Mouse (Mus musculus): ENCODE results near the gene Hoxd9.

Hoxd9 gene

DNA sequence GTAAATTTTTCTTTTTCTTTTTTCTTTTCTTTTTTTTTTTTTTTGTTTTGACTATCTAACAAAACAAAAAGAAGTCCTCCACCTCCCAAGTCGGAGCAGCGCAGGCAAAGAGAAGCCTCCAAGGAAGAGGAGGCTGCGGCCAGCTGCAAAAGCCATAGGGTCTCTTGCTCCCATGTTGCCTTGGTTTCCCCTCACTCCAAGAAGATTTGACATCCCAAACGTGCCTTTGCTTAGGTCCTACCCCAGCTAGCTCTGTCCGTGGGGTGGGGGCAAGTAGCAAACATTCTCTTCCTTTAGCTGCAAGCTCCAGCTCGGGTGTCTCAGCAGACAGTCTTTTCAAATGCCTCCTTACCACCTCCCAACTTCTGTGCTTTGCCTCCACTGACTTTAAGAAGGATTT, 36.2 kb downstream of the Hoxd9 start:
- no peak for DNase-seq (ENCODE audit: low read depth, low spot score)

- DNase-seq (ENCODE audit: low read depth, low spot score), result no peak
These were observed 36.9 kb downstream of the Hoxd9 start for GRCm38 (mm10) chr2:74734451-74734850.

GRCm38 (mm10) chr2:74734996-74735811, 37.7 kb downstream of the Hoxd9 start:
- DNase-seq (ENCODE audit: low read depth, low spot score), result no peak

DNA sequence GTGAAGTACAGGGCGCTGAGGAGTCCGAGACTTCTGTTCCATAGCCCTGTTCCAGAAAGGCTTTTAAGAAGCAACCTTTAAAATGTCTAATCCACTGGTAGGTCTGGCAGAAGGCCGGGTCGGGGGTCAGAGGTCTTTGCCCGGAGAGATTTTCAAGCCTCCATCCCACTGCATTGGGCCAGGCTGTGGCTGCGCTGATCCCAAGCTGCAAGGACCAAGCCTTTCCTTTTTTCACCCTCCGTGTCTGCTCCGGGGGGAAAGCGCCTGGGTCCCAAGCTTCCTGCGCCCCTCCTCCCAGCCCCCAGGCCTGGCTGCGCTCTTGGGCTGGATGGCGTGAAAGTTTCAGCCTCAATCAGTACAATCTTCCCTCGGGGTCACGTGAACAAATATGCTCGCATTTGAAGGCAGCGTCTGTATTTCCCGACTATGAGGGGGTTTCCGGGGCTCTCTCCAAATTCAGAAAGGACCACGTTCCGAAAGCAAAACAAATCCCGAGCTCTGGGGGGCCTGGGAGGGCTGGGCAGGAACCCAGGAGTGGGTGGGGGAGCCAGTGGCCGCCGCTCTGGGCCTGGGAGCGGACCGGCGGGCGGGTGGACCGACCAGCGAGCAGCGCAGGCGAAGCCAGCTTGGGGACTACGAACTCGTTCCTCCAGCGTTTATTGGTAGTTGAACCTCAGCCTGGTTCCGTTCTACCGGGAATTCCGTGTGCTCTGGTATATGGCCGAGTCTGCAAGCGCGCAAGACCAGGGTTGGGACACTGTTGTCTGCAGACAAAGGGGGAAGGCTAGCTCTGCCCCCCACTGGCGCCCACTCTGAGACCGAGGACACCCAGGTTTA, 38.5 kb downstream of the Hoxd9 start:
- DNase-seq (ENCODE audit: low read depth, low spot score), result no peak

- DNase-seq (ENCODE audit: low read depth, low spot score), result no peak
These were observed 39.4 kb downstream of the Hoxd9 start for GRCm38 (mm10) chr2:74736688-74737577.

GRCm38 (mm10) chr2:74737578-74738070, 40.1 kb downstream of the Hoxd9 start:
- DNase-seq (ENCODE audit: low read depth, low spot score), result no peak

DNA sequence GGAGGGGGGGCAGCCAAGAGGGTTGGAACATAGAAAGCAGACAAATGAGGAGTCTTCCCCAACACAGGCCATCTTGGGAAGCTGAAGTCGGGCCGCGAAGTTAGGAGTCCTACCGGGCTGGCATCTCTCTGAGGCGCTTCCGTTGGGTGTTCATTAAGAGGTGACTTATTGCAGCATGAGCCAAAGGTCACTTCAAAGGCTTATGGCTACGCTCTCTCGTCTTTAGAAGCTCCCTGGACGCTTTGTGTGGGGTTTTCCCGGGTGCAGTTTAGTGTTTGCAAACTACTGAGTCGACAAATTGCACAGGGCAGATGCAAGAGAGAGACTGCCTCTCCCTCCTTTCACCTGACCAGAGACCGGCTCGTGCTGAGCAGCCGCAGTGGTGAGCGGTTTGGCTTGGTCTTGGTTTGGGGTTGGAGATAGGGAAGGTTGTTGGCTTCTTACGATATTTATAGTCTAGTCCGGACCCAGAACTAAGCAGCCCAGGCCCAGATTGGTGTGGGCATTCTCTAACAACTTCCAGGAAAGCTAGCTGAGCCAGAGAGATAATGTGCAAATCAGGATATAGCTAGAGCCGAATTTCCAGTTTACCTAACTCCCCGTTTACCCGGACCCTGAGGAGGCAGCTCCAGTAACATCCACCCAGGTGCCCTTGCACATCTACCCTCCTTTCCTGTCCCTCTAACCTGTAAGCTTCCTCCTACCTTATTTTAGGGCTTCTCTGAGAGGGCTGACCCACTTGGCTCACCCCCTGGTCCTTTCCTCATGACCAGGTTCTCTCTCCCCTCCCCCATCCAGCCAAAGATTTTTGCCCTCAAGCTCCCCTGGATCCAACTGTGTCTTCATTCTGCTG, 41.3 kb downstream of the Hoxd9 start:
- DNase-seq (ENCODE audit: low read depth, low spot score), result no peak

DNA sequence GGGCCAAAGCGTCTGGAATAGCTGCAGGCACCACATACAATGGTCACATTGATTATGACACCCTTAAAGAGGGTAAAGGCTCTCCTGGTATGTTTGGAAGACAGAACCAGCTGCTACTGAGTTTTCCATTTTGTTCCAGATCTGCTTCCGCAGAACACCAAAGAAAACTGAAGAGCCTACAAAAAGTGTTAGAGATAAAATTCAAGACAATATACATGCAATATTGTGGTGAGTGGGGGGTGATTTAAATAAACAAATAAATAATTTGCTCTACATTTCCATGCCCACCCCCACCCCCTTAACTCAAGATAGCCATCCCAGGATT, 41.9 kb downstream of the Hoxd9 start:
- no peak for DNase-seq (ENCODE audit: low read depth, low spot score)

DNA sequence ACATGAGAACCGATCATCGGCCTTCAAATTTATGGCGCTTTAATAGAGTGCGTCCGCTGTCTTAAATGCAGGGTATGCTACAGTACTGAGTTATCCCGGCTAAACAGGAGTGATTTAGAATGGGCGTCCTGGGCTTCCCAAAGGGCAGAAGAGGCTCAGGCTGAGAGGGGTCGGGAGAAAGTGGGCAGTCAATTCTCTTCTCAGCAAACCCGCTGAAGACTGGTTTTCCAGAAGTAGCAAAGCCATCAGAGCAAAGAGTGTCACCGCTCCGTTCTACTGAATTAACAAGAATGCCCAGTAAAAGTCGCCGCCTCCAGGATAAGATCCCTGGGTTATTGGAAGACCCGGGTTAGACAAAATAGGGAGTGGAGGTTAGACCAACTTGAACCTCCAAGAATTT, 42.3 kb downstream of the Hoxd9 start:
- DNase-seq (ENCODE audit: low read depth, low spot score), result no peak

GRCm38 (mm10) chr2:74740311-74741091, 43.0 kb downstream of the Hoxd9 start:
- DNase-seq (ENCODE audit: low read depth, low spot score), result no peak

- no peak for DNase-seq (ENCODE audit: low read depth, low spot score)
These were observed 43.9 kb downstream of the Hoxd9 start for GRCm38 (mm10) chr2:74741252-74741978.

- DNase-seq (ENCODE audit: low read depth, low spot score), result no peak
These were observed 44.4 kb downstream of the Hoxd9 start for GRCm38 (mm10) chr2:74741979-74742277.

- DNase-seq (ENCODE audit: low read depth, low spot score), result no peak
These were observed 48.2 kb downstream of the Hoxd9 start for GRCm38 (mm10) chr2:74745540-74746297.

DNA sequence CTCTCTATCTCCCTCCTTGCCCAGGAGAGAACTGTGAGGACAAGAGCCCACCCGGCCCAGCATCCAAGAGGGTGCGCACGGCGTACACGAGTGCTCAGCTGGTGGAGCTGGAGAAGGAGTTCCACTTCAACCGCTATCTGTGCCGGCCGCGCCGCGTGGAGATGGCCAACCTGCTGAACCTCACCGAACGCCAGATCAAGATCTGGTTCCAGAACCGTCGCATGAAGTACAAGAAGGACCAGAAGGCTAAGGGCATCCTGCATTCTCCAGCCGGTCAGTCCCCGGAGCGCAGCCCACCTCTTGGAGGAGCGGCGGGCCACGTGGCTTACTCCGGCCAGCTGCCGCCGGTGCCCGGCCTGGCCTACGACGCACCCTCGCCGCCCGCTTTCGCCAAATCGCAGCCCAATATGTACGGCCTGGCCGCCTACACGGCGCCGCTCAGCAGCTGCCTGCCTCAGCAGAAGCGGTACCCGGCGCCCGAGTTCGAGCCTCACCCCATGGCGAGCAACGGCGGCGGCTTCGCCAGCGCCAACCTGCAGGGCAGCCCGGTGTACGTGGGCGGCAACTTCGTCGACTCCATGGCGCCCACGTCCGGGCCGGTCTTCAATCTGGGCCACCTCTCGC, 48.9 kb downstream of the Hoxd9 start:
- DNase-seq (ENCODE audit: low read depth, low spot score), result no peak

DNA sequence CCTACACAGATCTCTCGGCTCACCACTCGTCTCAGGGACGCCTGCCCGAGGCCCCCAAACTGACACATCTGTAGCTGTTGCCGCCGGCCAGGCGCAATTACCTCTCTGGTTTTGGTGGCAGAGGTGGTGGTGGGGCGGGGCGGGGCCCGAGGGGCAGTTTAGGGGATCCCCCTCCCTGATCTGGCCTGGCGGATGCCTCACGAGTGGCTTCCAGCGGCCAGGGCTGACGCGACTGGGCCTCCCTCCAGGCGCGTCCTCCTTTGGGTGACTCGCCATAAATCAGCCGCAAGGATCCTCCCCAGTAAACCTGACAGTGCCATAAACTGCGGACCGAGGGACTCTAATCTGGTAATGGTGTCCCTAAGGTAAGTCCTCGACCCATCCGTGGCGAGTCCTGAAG, 49.5 kb downstream of the Hoxd9 start:
- DNase-seq (ENCODE audit: low read depth, low spot score), result no peak

DNA sequence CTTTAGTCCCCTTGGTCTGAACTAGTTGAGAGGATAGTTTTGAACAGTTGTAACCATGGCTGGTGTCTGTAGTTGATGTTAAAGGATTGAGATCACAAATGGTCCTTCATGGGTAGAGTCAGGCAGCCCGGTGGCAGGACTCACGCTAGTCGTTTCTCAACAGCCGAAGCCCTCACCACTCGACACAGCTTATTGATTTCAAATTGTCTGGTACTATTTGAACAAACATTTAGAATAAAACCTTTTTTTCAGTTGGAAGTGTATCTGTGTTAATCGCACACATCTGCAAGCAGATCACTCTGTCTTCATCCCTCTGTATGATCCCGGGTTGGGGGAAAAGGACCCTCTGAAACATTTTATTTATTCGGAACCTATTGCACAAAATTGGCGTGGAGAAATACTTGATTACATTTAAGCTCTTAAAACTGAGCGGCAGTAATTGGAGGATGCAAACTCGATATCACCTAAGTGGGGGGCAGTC, 50.2 kb downstream of the Hoxd9 start:
- no peak for DNase-seq (ENCODE audit: low read depth, low spot score)

DNA sequence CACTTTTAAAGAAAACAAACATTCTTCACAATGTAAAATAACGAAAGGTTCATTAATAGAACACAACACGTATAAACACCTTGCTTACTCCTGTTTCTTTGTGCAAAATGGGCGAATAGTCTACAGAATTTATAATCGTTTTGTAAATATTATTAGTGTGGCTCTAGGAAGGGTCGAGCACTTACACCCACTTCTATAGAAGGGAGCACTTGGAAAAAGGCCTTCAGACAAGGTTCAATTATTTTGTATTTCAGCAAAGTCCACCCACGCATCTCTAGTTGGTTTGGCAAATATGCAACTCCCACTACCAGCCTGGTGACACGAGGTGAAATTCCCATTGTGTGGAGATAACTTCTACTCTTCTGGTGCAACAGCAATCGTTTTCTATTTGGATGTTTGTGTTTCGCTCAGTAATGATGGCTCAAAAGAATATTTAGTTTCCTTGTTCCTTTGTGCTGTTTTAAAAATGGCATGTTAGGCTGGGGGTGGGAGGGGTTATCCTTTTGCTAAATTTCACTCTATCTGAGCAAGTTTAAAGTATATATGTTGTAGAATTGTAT, 51.0 kb downstream of the Hoxd9 start:
- DNase-seq (ENCODE audit: low read depth, low spot score), result no peak

Measured in CD4-positive, CD25-positive, alpha-beta regulatory T cell, adult 2 months (primary cell).